8 mouse cellular contexts compared by ENCODE assay signal in genomic region chr3:68869691-68870567, GRCm38 (mm10). TPM values are rescaled to one million over a fixed set of nuclear protein-coding genes. Genes with fewer than 3 reads are reported as not detected.
A peak's percentile ranks its signal among the peaks of the same experiment; 100 is the strongest.
DNase-seq lines count a peak whose midpoint lies in the region; ATAC-seq and TF ChIP-seq lines count a peak whose summit lies in the region.

No protein-coding gene starts in this region.

- H3K4me3 ChIP-seq in heart, embryonic 12.5 days, result peak overlapping the region; percentile 80
- H3K4me3 ChIP-seq in kidney, embryonic 16.5 days (ENCODE audit: low read length), result peak overlapping the region; percentile 58
- H3K4me3 ChIP-seq in liver, postnatal 0 days (ENCODE audit: low read depth, low read length), result peak overlapping the region; percentile 57

- peak overlapping the region; percentile 80 for H3K9ac ChIP-seq in heart, embryonic 12.5 days
- peak overlapping the region; percentile 61 for H3K9ac ChIP-seq in kidney, embryonic 16.5 days (replicated peaks; ENCODE audit: low read length)
- no peak overlapping the region for H3K9ac ChIP-seq in liver, postnatal 0 days (replicated peaks)

- under 1% methylated on average over 96 of the region's 96 CpGs for WGBS in heart, embryonic 12.5 days
- under 1% methylated on average over 94 of the region's 96 CpGs for WGBS in kidney, embryonic 16.5 days
- under 1% methylated on average over 89 of the region's 96 CpGs for WGBS in liver, postnatal 0 days (ENCODE audit: insufficient replicate concordance)

- H3K4me2 ChIP-seq in heart, embryonic 12.5 days, result peak overlapping the region; percentile 98
- peak overlapping the region; percentile 100 for H3K4me2 ChIP-seq in kidney, embryonic 16.5 days (replicated peaks; ENCODE audit: low read depth, low read length)
- peak overlapping the region; percentile 93 for H3K4me2 ChIP-seq in liver, postnatal 0 days (ENCODE audit: low read depth, low read length)

- DNase-seq in spleen, adult 12 weeks (ENCODE audit: low spot score), result peak; percentile 1
- DNase-seq in spleen, postnatal 14 days (ENCODE audit: low spot score in 2 of 2), result no peak
- DNase-seq in embryo, embryonic 11 days, result peak; percentile 76
- DNase-seq in liver, postnatal 0 days, result peak; percentile 44
- DNase-seq in ovary, postnatal 36 days (ENCODE audit: low spot score), result peak; percentile 58
- peak; percentile 53 to 56 for DNase-seq in thymus, postnatal 36 days

- H3K27me3 ChIP-seq in heart, embryonic 12.5 days (replicated peaks), result 0 out of 2 replicates have a peak, but pooled peaks cover 9% of the 10 kb centered on the region
- peaks cover 27% of the 10 kb centered on the region for H3K27me3 ChIP-seq in kidney, embryonic 16.5 days (ENCODE audit: insufficient read depth, low read length)
- peaks cover 34% of the 10 kb centered on the region for H3K27me3 ChIP-seq in liver, postnatal 0 days (ENCODE audit: insufficient read depth, low read length)

- TF ChIP-seq EP300 in liver, postnatal 0 days (IDR thresholded peaks at IDR 0.05; ENCODE audit: low read depth), result no peak

- no peaks in the 10 kb centered on the region for H3K36me3 ChIP-seq in heart, embryonic 12.5 days
- no peaks in the 10 kb centered on the region for H3K36me3 ChIP-seq in kidney, embryonic 16.5 days (ENCODE audit: insufficient read depth, low read length)
- no peaks in the 10 kb centered on the region for H3K36me3 ChIP-seq in liver, postnatal 0 days (replicated peaks; ENCODE audit: insufficient read depth, low read length)

- peak; percentile 73 for ATAC-seq in heart, embryonic 12.5 days (ENCODE audit: insufficient number of reproducible peaks, low FRiP score)
- ATAC-seq in kidney, embryonic 16.5 days (ENCODE audit: low FRiP score, low TSS enrichment), result peak; percentile 79
- ATAC-seq in liver, postnatal 0 days, result peak; percentile 31; the same call in 1 of the 2 replicates

- peak overlapping the region; percentile 64; the same call in 1 of the 2 replicates for H3K27ac ChIP-seq in heart, embryonic 12.5 days (ENCODE audit: poor library complexity, severe bottlenecking)
- no peak overlapping the region for H3K27ac ChIP-seq in kidney, embryonic 16.5 days (ENCODE audit: low read length)
- H3K27ac ChIP-seq in liver, postnatal 0 days (ENCODE audit: low read depth), result no peak overlapping the region

- peak; percentile 47 for TF ChIP-seq CTCF in liver, postnatal 0 days (IDR thresholded peaks at IDR 0.05; ENCODE audit: low read depth)

- no peaks in the 10 kb centered on the region for H3K9me3 ChIP-seq in heart, embryonic 12.5 days (replicated peaks)
- no peaks in the 10 kb centered on the region for H3K9me3 ChIP-seq in kidney, embryonic 16.5 days (ENCODE audit: low read length)
- no peaks in the 10 kb centered on the region for H3K9me3 ChIP-seq in liver, postnatal 0 days (ENCODE audit: low read length)

- H3K4me1 ChIP-seq in heart, embryonic 12.5 days (replicated peaks), result peaks cover 15% of the 10 kb centered on the region
- H3K4me1 ChIP-seq in kidney, embryonic 16.5 days (ENCODE audit: insufficient read depth, low read length), result peaks cover 13% of the 10 kb centered on the region
- H3K4me1 ChIP-seq in liver, postnatal 0 days (ENCODE audit: insufficient read depth), result peaks cover 16% of the 10 kb centered on the region

RNA-seq across cellular contexts. Expression of gene 1110032F04Rik, which starts 0.5 kb away (rescaled TPM):
- polyA plus RNA-seq in heart, embryonic 12.5 days (2016; fragmentation: Nextera tagmentation; extraction: Ambion mirVana), result 14.4 TPM in 2 replicates
- polyA plus RNA-seq in kidney, embryonic 16.5 days (2015; fragmentation: Nextera tagmentation; extraction: Ambion mirVana), result 4.0 and 5.0 TPM in 2 replicates
- polyA plus RNA-seq in liver, postnatal 0 days (2015; fragmentation: Nextera tagmentation; extraction: Ambion mirVana), result 0.39 and 0.56 TPM in 2 replicates

Comparison
In these comparisons a context has a peak if more than half of its experiments do, and no peak if none do; other contexts are left out.
1. DNase-seq: peak in spleen, adult 12 weeks (single experiment), embryo, embryonic 11 days (single experiment), liver, postnatal 0 days (single experiment), ovary, postnatal 36 days (single experiment) and thymus, postnatal 36 days (2 of 2); none in spleen, postnatal 14 days (0 of 2).
2. Peak in every context shown above with its lines, with median percentiles within 50 percentile points of each other: ATAC-seq, H3K4me2 ChIP-seq and H3K4me3 ChIP-seq.